Mouse (Mus musculus) hindbrain, embryonic 16.5 days (tissue): ENCODE measurements around the gene Ifne. TPM values are rescaled to one million over a fixed set of nuclear protein-coding genes. Genes with fewer than 3 reads are reported as not detected.

ENCODE experiments used
- ATAC-seq: fragments of 200-750 bp; cut with Nextera tagmentation; 2 replicates; pipeline ENCODE4 v1.8.0; 2017; ENCODE audit warnings: moderate TSS enrichment, moderate library complexity
- H3K27ac ChIP-seq: fragments of 300-500 bp; sonication (generic); 2 replicates; pipeline ENCODE4 v1.5.1; 2014; ENCODE audit warnings: low read depth, mild to moderate bottlenecking, control low read depth, low read length, moderate library complexity
- H3K27me3 ChIP-seq: fragments of 300-500 bp; sonication (generic); replicated peaks from 2 replicates; pipeline ENCODE4 v1.6.1; 2014; ENCODE audit warnings: low read length; ENCODE audit not compliant: control insufficient read depth, insufficient read depth
- H3K36me3 ChIP-seq: fragments of 300-500 bp; sonication (generic); 2 replicates; pipeline ENCODE4 v1.6.1; 2014; ENCODE audit warnings: mild to moderate bottlenecking, low read length, moderate library complexity, mixed read lengths; ENCODE audit not compliant: control insufficient read depth, insufficient read depth
- H3K4me1 ChIP-seq: fragments of 300-500 bp; sonication (generic); 2 replicates; pipeline ENCODE4 v1.6.1; 2014; ENCODE audit warnings: low read depth, low read length; ENCODE audit not compliant: control insufficient read depth, insufficient read depth
- H3K4me2 ChIP-seq: fragments of 300-500 bp; sonication (generic); 2 replicates; pipeline ENCODE4 v1.6.1; 2014; ENCODE audit warnings: mild to moderate bottlenecking, low read length, control low read depth, moderate library complexity
- H3K4me3 ChIP-seq: fragments of 300-500 bp; sonication (generic); 2 replicates; pipeline ENCODE4 v1.5.1; 2014; ENCODE audit warnings: mild to moderate bottlenecking, low read length, control low read depth, moderate library complexity
- H3K9ac ChIP-seq: fragments of 300-500 bp; sonication (generic); 2 replicates; pipeline ENCODE4 v1.6.1; 2014; ENCODE audit warnings: low read depth, mild to moderate bottlenecking, control low read depth, low read length, moderate library complexity
- H3K9me3 ChIP-seq: fragments of 300-500 bp; sonication (generic); 2 replicates; pipeline ENCODE4 v1.6.1; 2014; ENCODE audit warnings: mild to moderate bottlenecking, low read length, moderate library complexity; ENCODE audit not compliant: control insufficient read depth
- WGBS: fragments of 180-500 bp; shearing (Covaris S2); extraction: QIAGEN DNeasy Blood & Tissue Kit; methylation state at CpG from one replicate; pipeline ENCODE4 v1.1.7; 2014; 5-methylcytosine and 5-hydroxymethylcytosine counted together
- polyA plus RNA-seq: library from polyadenylated mRNA; unstranded; fragments of >200 nt; fragmentation: Nextera tagmentation; extraction: Ambion mirVana; gene quantifications from 2 replicates; pipeline ENCODE4 v1.2.1, GENCODE M21; 2015

The Ifne gene
- polyA plus RNA-seq, 1 experiment from 2014 or later = not detected

GRCm38 (mm10) chr4:88913984-88914383 is 34.0 kb upstream of the Ifne start:
- no peaks in the 10 kb centered on the region for H3K36me3 ChIP-seq
- H3K27ac ChIP-seq = no peak overlapping the region
- no peak overlapping the region for H3K9ac ChIP-seq
- H3K9me3 ChIP-seq = no peaks in the 10 kb centered on the region
- H3K4me3 ChIP-seq = no peak overlapping the region
- 76% methylated on average over 1 of the region's 1 CpGs for WGBS
- H3K4me2 ChIP-seq = no peak overlapping the region
- H3K4me1 ChIP-seq = no peaks in the 10 kb centered on the region
- H3K27me3 ChIP-seq = no peaks in the 10 kb centered on the region
- no peak for ATAC-seq

DNA sequence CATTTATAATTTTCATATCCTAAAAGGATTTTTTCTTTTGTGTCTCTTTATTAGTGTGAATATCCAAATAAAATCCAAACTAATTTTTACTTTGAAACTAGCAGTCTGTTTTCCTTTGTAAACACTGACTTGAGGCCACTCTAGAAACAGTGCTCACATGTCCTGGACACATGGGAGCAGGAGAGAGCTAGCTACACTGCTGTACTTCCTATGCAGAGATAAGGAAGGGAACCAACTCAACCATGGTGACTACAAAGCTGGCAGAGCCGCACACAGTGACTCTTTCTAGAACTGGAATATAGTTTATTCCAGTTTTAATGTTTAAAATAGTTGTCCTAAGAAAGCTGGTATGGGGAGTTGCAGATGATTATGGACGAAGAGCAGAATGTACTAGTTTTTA is 32.9 kb upstream of the Ifne start:
- Histone ChIP-seq H3K36me3 (no peaks in the 10 kb centered on the region), H3K9ac (no peak overlapping the region), H3K4me2 (no peak overlapping the region), H3K9me3 (no peaks in the 10 kb centered on the region), H3K4me3 (no peak overlapping the region), H3K4me1 (no peaks in the 10 kb centered on the region), H3K27ac (no peak overlapping the region), H3K27me3 (no peaks in the 10 kb centered on the region)
- no peak for ATAC-seq
- 93% methylated on average over 2 of the region's 2 CpGs for WGBS

DNA sequence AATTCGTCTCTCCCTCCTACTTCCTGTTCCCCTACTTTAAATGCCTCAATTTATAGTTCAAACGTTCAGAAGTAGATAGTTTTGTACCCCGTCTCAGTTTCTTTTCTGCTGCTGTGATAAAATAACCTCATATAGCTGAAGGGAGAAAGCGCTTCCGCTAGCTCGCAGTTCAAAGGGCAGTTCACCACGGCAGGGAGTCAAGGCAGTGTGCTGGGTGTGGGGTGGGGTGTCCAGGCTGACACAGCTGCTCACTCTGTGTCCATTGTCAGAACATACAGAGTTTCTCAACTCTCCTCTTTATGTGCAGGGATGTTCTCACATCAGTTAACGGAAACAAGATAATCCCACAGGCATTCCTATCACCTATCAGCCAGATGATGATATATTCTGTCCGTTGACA is 32.2 kb upstream of the Ifne start:
- Histone ChIP-seq H3K27me3 (no peaks in the 10 kb centered on the region), H3K4me2 (no peak overlapping the region), H3K4me3 (no peak overlapping the region), H3K36me3 (no peaks in the 10 kb centered on the region), H3K9ac (no peak overlapping the region), H3K9me3 (no peaks in the 10 kb centered on the region), H3K27ac (no peak overlapping the region), H3K4me1 (no peaks in the 10 kb centered on the region)
- ATAC-seq = no peak
- 73% methylated on average over 9 of the region's 9 CpGs for WGBS

- Histone ChIP-seq H3K36me3 (no peaks in the 10 kb centered on the region), H3K27ac (no peak overlapping the region), H3K4me2 (no peak overlapping the region), H3K9me3 (no peaks in the 10 kb centered on the region), H3K4me1 (no peaks in the 10 kb centered on the region), H3K9ac (no peak overlapping the region), H3K4me3 (no peak overlapping the region), H3K27me3 (no peaks in the 10 kb centered on the region)
- WGBS = 92% methylated on average over 10 of the region's 10 CpGs
- ATAC-seq = no peak
Measured at GRCm38 (mm10) chr4:88909600-88910534, 29.9 kb upstream of the Ifne start.

- no peak for ATAC-seq
- Histone ChIP-seq H3K36me3 (no peaks in the 10 kb centered on the region), H3K9me3 (no peaks in the 10 kb centered on the region), H3K4me2 (no peak overlapping the region), H3K4me1 (no peaks in the 10 kb centered on the region), H3K9ac (no peak overlapping the region), H3K27ac (no peak overlapping the region), H3K27me3 (no peaks in the 10 kb centered on the region), H3K4me3 (no peak overlapping the region)
Measured at GRCm38 (mm10) chr4:88893201-88893754, 13.3 kb upstream of the Ifne start.

- H3K9me3 ChIP-seq = no peaks in the 10 kb centered on the region
- ATAC-seq = no peak
- H3K36me3 ChIP-seq = no peaks in the 10 kb centered on the region
- no peak overlapping the region for H3K9ac ChIP-seq
- no peak overlapping the region for H3K4me3 ChIP-seq
- H3K27ac ChIP-seq = no peak overlapping the region
- H3K27me3 ChIP-seq = no peaks in the 10 kb centered on the region
- H3K4me1 ChIP-seq = no peaks in the 10 kb centered on the region
- H3K4me2 ChIP-seq = no peak overlapping the region
Measured at GRCm38 (mm10) chr4:88888236-88888635, 8.2 kb upstream of the Ifne start.

- Histone ChIP-seq H3K27ac (no peak overlapping the region), H3K9ac (no peak overlapping the region), H3K36me3 (no peaks in the 10 kb centered on the region), H3K4me2 (no peak overlapping the region), H3K27me3 (no peaks in the 10 kb centered on the region), H3K4me3 (no peak overlapping the region), H3K4me1 (no peaks in the 10 kb centered on the region), H3K9me3 (no peaks in the 10 kb centered on the region)
- 73% methylated on average over 4 of the region's 4 CpGs for WGBS
- no peak for ATAC-seq
Measured at GRCm38 (mm10) chr4:88878772-88879171, 1.2 kb downstream of the Ifne start.

- no peaks in the 10 kb centered on the region for H3K27me3 ChIP-seq
- H3K4me2 ChIP-seq = no peak overlapping the region
- no peaks in the 10 kb centered on the region for H3K9me3 ChIP-seq
- ATAC-seq = no peak
- H3K27ac ChIP-seq = no peak overlapping the region
- no peak overlapping the region for H3K9ac ChIP-seq
- H3K36me3 ChIP-seq = no peaks in the 10 kb centered on the region
- 45% methylated on average over 10 of the region's 10 CpGs for WGBS
- H3K4me3 ChIP-seq = no peak overlapping the region
- no peaks in the 10 kb centered on the region for H3K4me1 ChIP-seq
Measured at GRCm38 (mm10) chr4:88878246-88878645, 1.8 kb downstream of the Ifne start.

GRCm38 (mm10) chr4:88876520-88876919 is 3.5 kb downstream of the Ifne start:
- Histone ChIP-seq H3K9ac (no peak overlapping the region), H3K27ac (no peak overlapping the region), H3K4me3 (no peak overlapping the region), H3K9me3 (no peaks in the 10 kb centered on the region), H3K36me3 (no peaks in the 10 kb centered on the region), H3K4me2 (no peak overlapping the region), H3K4me1 (no peaks in the 10 kb centered on the region), H3K27me3 (no peaks in the 10 kb centered on the region)
- no peak for ATAC-seq
- WGBS = 82% methylated on average over 4 of the region's 4 CpGs
